Mouse (Mus musculus) macrophage (primary cell): Measurements from ENCODE around the gene Ddx39b. TPM values are rescaled to one million over a fixed set of nuclear protein-coding genes. Genes with fewer than 3 reads are reported as not detected.

Experiments
- H3K27ac ChIP-seq: fragments of 350-480 bp; formaldehyde crosslinking; 2 replicates; pipeline ENCODE4 v1.9.0; 2021
- H3K36me3 ChIP-seq: fragments of 350-480 bp; formaldehyde crosslinking; 2 replicates; pipeline ENCODE4 v1.9.0; 2021; ENCODE audit errors: inconsistent target
- H3K4me3 ChIP-seq: fragments of 350-480 bp; formaldehyde crosslinking; 2 replicates; pipeline ENCODE4 v1.9.0; 2021; ENCODE audit errors: inconsistent target
- H3K79me2 ChIP-seq: fragments of 350-480 bp; formaldehyde crosslinking; 2 replicates; pipeline ENCODE4 v1.9.0; 2021; ENCODE audit errors: inconsistent target
- WGBS: methylation state at CpG from one replicate; pipeline ENCODE4 v1.1.7; 2026; ENCODE audit warnings: inconsistent platforms; ENCODE audit not compliant: missing documents; 5-methylcytosine and 5-hydroxymethylcytosine counted together
- polyA plus RNA-seq: library from polyadenylated mRNA; stranded (reverse); fragments of 250-400 nt; gene quantifications from 3 replicates; pipeline ENCODE4 v1.2.4, GENCODE M21; 2018; ENCODE audit warnings: inconsistent platforms

Gene Ddx39b
- polyA plus RNA-seq, 1 experiment from 2014 or later: 113 TPM

DNA sequence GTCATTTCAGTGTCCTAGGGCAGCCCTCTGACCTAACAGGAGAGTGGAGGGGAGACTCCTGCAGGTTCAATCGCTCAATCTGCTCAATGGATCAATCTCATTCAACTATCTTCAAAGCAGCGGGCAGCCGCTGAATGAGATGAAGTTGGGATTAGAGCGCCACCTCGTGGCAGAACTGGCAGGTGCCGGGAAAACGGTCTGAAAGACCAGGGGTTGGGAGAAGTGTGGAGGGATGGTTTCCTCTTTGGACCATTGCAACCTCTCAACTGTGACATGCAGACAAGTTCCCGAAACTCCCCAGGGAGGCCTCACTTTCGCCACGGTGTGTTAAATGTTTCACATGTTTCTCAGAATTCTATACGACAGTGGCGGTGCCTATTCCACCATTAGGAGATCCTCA lies 9.5 kb upstream of the Ddx39b start:
- peak overlapping the region; percentile 91 for H3K27ac ChIP-seq
- 6% methylated on average over 12 of the region's 12 CpGs for WGBS

DNA sequence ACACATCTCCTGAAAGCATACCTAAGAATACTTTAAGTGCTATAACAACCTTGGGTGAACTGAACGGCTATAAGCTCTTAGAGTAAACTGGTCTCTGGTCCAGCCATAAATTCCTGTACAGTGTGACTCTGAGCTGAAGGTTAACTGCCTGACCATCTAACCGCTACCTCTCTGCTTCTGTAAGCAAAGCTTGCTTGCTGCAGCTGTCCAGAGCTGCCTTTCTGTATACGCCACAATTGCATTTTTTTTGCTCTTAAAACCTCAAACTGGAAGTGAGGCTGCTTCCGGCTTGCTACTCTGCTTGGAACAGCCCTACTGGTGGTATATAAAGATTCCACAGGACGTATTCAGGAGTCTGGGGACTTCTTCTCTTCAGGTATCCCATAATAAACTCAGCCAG lies 8.9 kb upstream of the Ddx39b start:
- H3K4me3 ChIP-seq: peak overlapping the region; percentile 55
- H3K79me2 ChIP-seq: peaks cover 55% of the 10 kb centered on the region
- peaks cover 25% of the 10 kb centered on the region for H3K36me3 ChIP-seq
- H3K27ac ChIP-seq: peak overlapping the region; percentile 91
- WGBS: 16% methylated on average over 5 of the region's 5 CpGs

More for the DNA sequence above, 9.5 kb upstream of the Ddx39b start:
- peaks cover 61% of the 10 kb centered on the region for H3K79me2 ChIP-seq
- 0 out of 2 replicates have a peak overlapping the region, but pooled peaks have one; percentile 55 for H3K4me3 ChIP-seq
- H3K36me3 ChIP-seq: peaks cover 30% of the 10 kb centered on the region

DNA sequence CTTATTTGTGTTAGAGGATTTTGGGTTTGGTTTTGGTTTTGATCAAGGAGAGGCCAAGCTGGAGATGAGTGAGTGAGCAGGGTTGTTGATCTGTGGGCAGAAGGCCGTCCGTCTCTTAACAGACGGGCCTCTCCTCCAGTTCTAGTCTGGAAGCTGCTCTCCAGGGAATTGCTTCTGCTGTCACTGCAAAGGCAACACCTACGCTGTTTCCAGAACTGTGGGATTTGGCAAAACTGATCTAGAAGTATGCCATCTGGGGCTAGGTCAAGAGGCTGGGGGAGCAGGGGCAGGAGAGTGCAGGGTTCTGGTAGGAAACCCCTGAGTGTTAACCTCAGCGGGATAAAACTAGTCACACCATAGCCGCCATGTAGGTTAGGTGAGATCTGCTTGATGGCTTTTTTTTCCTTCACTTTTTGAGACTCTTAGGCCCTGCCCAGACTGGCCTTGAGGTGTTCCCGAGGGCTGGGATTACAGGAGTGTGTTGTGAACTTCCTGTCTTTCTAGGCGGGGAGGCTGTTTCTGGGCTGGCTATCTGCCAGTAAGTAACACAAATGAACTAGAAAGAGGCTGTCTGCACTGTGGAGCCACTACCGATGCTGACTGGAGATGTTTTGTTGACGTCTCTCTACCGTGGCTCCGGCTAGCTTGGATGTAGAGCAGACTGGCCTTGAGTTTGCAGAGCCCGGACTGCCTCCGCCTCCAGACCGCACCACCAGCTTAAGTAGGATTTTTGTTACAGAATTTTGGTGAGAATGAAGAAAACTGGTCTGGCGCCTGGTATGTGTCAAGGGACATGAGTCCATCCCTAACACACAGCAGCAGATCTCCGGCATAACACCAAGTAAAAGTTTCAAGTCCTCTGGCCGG lies 8.2 kb upstream of the Ddx39b start, which contains the start of gene Atp6v1g2:
Atp6v1g2 (plus strand) TSS at position 547 of the 867 bp plus-strand sequence.
- 31% methylated on average over 18 of the region's 18 CpGs for WGBS
- Histone ChIP-seq H3K27ac (peak within 1 kb of the TSS; percentile 91), H3K79me2 (peaks cover 48% of the 10 kb centered on the region), H3K36me3 (peaks cover 18% of the 10 kb centered on the region), H3K4me3 (peak within 1 kb of the TSS; percentile 55)

- WGBS: 50% methylated on average over 7 of the region's 7 CpGs
- Histone ChIP-seq H3K4me3 (peak overlapping the region; percentile 55), H3K36me3 (peaks cover 11% of the 10 kb centered on the region), H3K79me2 (peaks cover 41% of the 10 kb centered on the region), H3K27ac (peak overlapping the region; percentile 91)
Measured at GRCm38 (mm10) chr17:35234090-35234489, 7.5 kb upstream of the Ddx39b start.

DNA sequence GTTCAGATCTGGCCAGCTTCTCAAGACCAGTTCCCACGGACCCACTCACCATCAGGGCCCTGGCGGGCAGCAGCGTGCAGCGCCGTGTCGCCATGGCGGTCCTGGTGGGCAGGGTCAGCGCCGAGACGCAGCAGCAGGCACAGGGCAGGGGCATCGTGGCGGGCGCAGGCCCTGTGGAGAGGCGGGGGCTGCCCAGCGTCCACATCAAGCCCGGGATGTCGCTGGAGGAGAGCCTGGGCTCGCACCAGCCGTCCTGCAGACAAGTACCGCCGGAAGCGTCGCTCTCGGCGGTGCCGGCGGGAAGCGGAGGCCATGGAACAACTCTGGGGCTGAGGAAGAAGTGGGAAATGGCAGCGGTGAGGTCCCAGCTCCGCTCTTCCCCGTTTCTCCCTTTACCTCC lies 6.6 kb upstream of the Ddx39b start:
- peaks cover 33% of the 10 kb centered on the region for H3K79me2 ChIP-seq
- WGBS: 13% methylated on average over 29 of the region's 31 CpGs
- H3K4me3 ChIP-seq: peak overlapping the region; percentile 55
- H3K36me3 ChIP-seq: peaks cover 3% of the 10 kb centered on the region
- H3K27ac ChIP-seq: peak overlapping the region; percentile 91

DNA sequence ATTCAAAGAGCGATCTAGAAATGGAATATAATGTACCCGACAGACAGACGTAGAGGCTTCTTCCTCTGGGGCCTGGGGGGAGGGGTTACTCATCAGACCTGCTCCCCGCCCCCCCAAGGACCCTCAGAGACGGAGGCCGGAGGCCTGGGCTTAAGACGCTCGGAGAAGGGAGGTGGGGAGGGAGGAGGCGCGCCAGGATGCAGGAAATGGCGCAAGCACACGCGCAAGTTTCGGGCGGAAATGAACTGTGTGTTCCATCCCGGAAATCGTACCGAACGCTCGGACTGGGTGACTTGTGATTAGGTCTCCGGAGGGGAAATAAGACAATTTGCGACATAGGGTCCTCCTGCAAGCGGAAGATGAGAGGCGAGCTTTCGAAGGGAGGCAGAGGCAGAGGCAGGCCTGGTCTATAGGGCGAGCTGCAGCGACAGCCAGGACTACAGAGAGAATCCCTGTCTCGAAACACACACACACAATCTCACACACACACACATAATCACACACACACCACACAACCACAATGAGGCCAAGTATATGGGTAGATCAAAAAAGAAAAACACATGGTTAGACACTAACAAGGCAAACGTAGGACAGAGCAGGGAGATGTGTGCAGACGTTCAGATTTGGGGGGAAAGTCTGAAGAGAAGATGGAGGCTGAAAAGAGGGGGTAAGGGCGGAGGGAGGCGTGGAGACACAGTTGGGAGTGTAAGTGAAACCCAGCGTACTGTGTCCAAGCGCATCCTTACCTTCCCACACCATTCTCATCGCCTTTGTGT lies 5.7 kb upstream of the Ddx39b start, which contains the start of gene Nfkbil1:
Nfkbil1 (minus strand) TSS at position 179 of the 776 bp plus-strand sequence.
- no peaks in the 10 kb centered on the region; the same call in 1 of the 2 replicates for H3K36me3 ChIP-seq
- peak within 1 kb of the TSS; percentile 91 for H3K27ac ChIP-seq
- WGBS: under 1% methylated on average over 35 of the region's 35 CpGs
- peaks cover 24% of the 10 kb centered on the region for H3K79me2 ChIP-seq
- peak within 1 kb of the TSS; percentile 55 for H3K4me3 ChIP-seq

DNA sequence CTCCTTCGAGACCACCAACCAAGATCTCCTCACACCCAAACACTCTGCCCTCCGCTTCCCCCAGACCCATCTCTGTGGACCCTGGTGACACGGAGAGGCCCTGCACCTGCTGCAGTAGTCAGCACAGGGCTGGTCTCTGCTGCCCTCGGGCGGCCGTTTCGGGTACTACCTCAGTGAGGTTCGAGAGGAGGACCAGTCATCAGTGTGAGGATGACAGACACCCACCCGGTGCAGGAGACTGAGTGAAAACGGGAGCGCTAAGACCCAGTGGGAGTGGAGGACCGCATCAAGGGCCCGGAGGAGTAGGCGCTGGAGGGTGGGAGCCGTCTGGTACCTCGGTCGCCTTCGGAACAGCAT lies 5.2 kb upstream of the Ddx39b start:
- Histone ChIP-seq H3K4me3 (peak overlapping the region; percentile 55), H3K79me2 (peaks cover 18% of the 10 kb centered on the region), H3K36me3 (no peaks in the 10 kb centered on the region), H3K27ac (peak overlapping the region; percentile 91)
- WGBS: 4% methylated on average over 18 of the region's 18 CpGs

DNA sequence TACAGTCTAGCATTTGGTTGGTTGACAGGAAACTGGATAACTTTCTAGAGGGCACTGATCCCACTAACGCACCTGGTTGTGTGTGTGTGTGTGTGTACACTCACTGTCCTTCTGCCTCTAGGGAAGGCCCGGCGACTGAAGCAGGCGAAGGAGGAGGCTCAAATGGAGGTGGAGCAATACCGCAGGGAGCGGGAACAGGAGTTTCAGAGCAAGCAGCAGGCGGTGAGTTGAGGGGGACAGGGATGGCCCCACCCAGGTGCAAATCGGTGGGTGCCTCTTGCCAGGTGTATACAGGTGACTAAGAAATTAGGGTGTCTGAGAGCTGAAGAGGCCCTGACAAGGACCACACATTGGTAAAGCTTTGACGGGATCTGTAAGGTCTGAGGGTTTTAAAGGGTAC lies 4.5 kb upstream of the Ddx39b start:
- Histone ChIP-seq H3K36me3 (no peaks in the 10 kb centered on the region), H3K79me2 (peaks cover 12% of the 10 kb centered on the region), H3K4me3 (no peak overlapping the region), H3K27ac (no peak overlapping the region)
- 94% methylated on average over 9 of the region's 9 CpGs for WGBS

DNA sequence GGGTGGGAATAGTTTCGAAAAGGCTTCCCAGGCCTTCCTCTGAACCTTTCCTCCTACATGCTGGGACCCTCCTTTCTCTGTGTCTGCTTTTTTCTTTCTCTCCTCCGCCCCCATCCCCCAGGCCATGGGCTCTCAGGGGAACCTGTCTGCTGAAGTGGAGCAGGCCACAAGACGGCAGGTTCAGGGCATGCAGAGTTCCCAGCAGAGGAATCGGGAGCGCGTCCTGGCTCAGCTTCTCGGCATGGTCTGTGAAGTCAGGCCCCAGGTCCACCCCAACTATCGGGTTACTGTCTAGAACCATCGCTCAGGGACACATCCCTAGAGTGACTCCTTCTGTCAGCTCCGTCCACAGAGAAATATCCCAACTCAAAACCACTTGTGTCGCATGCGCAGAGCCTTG lies 4.0 kb upstream of the Ddx39b start:
- Histone ChIP-seq H3K79me2 (peaks cover 16% of the 10 kb centered on the region), H3K36me3 (no peaks in the 10 kb centered on the region), H3K27ac (no peak overlapping the region), H3K4me3 (no peak overlapping the region)
- WGBS: 96% methylated on average over 9 of the region's 12 CpGs

- 88% methylated on average over 5 of the region's 5 CpGs for WGBS
- Histone ChIP-seq H3K27ac (peak overlapping the region; percentile 92), H3K36me3 (peaks cover 11% of the 10 kb centered on the region; the same call in 1 of the 2 replicates), H3K79me2 (peaks cover 27% of the 10 kb centered on the region), H3K4me3 (no peak overlapping the region)
Measured at GRCm38 (mm10) chr17:35239700-35240099, 1.8 kb upstream of the Ddx39b start.

DNA sequence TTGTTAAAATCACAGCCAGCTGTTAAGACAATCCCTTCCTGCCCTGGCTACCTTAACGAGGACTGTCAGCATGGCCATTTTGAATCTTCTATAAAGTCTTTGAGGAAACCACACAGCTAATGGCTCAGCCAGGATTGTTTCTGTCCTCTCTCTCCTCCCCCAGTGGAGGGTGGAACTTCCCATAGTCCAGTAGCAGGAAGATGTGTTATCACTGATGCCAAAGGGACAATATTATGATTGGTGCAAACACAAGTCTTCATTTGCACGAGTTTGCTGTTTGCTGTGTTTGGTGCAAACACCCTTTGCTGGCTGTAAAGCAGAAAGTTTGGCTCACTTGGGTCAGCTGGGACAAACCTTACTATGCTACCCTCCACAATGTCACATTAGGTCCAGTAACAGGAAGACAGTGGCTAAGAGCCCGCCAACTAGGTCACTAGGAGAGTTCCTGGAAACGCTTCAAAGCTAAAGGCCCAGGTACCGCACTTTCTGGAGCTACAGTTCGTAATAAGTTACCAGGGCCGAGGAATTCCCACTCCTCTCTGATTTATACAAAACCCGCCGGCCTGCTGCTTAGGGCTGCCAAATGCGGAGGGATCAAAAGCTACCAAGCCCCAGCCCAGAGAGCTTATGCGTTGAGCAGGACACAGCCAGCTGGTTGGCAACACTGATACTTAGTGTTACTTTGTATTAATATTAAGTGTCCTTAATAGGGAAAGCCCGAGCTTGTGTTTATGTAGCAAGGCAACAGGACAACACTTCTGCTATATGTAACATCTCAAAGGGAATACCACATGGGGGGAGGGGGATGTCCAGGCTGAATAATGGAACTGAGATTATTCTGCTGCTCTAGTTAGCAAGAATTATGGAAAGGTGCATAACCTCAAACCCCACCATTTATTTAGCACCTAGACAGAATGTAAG lies 902 bp upstream of the Ddx39b start:
- WGBS: 58% methylated on average over 12 of the region's 12 CpGs
- peak overlapping the region; percentile 29 for H3K4me3 ChIP-seq
- peak overlapping the region; percentile 92 for H3K27ac ChIP-seq
- H3K36me3 ChIP-seq: peaks cover 13% of the 10 kb centered on the region; the same call in 1 of the 2 replicates
- H3K79me2 ChIP-seq: peaks cover 36% of the 10 kb centered on the region

DNA sequence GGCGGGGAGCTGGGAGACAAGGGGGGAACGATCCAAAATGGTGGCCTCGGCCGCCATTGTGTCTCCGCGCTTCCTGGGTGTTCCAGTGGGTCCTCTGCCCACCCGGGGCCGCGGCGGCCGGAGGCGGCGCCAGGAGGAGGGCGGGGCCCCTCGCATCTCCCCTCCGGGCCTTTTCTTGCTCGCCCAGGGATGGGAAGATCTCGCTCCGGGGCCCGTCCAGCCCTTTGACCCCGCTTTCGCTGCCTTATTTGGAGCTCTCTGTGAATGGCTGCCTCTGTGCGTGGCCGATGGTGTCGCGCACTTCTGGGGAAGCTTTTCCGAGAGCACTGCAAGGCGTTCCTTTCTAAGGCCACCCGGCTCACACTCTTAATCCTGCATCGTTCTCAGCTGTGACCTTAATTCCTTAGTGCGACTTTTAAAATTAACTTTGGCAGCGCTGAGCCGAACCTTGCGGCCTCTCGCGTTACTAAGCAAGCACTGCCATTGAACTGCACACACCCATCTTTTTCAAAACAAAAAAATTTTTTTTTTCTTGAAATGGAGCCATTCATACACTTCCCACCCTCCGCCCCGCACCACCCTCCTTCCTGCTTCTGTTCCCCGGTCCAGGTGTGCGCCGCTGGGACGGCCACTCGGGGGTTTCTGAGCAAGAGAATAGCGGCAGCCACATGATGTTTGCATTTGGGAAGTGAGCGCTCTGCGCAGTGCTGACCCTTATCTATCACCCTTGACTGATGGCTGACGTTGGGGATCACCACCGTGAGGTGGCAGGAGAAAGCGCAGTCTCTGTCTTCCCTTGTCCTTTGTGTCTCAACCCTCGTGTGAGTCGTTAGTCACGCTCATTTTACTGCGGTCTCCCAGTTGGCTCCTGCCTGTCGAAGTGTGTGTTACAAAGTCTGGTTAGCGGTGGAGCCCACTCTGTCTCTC lies 732 bp downstream of the Ddx39b start:
- Histone ChIP-seq H3K4me3 (peak overlapping the region; percentile 87), H3K36me3 (peaks cover 24% of the 10 kb centered on the region), H3K79me2 (peaks cover 52% of the 10 kb centered on the region), H3K27ac (peak overlapping the region; percentile 93)
- WGBS: under 1% methylated on average over 54 of the region's 55 CpGs

- peaks cover 32% of the 10 kb centered on the region for H3K36me3 ChIP-seq
- peak overlapping the region; percentile 93 for H3K27ac ChIP-seq
- H3K4me3 ChIP-seq: peak overlapping the region; percentile 87
- peaks cover 60% of the 10 kb centered on the region for H3K79me2 ChIP-seq
- 2% methylated on average over 16 of the region's 16 CpGs for WGBS
Measured at GRCm38 (mm10) chr17:35243086-35243485, 1.5 kb downstream of the Ddx39b start.
